Mouse (Mus musculus): ENCODE data around the gene Sowaha. TPM values are rescaled to one million over a fixed set of nuclear protein-coding genes. Genes with fewer than 3 reads are reported as not detected.
A peak's percentile ranks its signal among the peaks of the same experiment; 100 is the strongest.

Sowaha gene
- polyA plus RNA-seq, 1 experiment from 2014 or later: 7.4 TPM

DNA sequence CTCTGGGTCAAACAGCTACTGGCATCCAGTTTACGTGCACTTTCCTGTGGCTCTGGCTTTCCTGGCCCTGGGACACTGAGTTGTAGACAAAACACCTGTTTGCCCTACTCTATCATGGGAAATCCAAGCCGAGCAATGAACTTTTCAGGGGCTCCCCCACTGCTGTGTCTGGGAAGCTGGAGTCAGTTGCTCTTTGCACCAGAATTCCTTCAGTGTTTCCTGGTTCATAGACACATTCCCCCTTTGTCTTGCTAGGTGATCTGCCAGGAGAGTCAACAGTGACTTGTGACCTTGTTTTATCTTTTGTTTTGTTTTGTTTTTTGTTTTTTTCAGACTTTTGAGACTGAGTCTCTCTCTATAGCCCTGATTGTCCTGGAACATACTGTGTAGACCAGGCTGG, 28.7 kb downstream of the Sowaha start:
- Histone ChIP-seq H3K36me3 (replicated peaks; ENCODE audit: insufficient read depth, low read length) (no peaks in the 10 kb centered on the region), H3K27me3 (ENCODE audit: insufficient read depth, low read length) (no peaks in the 10 kb centered on the region), H3K27ac (ENCODE audit: low read depth) (peak overlapping the region; percentile 45; the same call in 1 of the 2 replicates), H3K9me3 (ENCODE audit: low read length) (no peaks in the 10 kb centered on the region), H3K4me3 (ENCODE audit: low read depth, low read length) (no peak overlapping the region), H3K4me2 (ENCODE audit: low read depth, low read length) (no peak overlapping the region), H3K4me1 (ENCODE audit: insufficient read depth) (peaks cover 22% of the 10 kb centered on the region), H3K9ac (replicated peaks) (no peak overlapping the region)
- DNase-seq: no peak
- WGBS (ENCODE audit: insufficient replicate concordance): 52% methylated on average over 2 of the region's 2 CpGs
- TF ChIP-seq CTCF (IDR thresholded peaks at IDR 0.05; ENCODE audit: low read depth) (no peak), EP300 (IDR thresholded peaks at IDR 0.05; ENCODE audit: low read depth) (no peak)
- ATAC-seq: no peak

DNA sequence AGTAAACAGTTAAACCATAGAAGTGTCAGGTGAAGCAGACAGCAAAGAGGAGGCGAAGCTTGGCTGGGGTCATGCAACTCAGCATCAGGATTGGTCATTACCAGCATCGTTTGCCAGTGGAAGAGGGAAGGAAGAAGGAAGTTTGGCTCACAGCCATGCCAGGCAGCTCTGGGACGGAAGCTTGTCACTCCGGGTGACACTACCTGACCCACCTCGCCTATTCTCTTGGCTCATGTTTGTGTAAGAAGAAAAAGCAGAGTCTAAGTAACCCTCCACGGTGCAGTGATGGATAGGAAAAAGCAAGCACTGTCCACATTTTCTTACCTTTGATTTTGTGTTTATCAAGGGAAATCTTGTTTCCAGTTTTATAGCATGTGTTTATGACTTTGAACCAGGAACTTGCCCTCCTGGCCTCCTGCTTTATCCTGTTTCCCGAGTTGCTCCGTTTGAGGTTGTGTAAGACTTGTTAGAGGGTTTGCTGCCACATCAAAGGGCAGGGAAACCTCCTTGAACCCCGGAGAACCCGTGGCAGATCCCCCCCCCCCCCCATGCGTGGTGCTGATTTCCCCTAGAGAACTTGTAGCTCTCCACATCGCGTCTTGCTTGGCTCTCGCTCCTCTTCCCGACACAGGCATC, 29.9 kb downstream of the Sowaha start:
- 20% methylated on average over 15 of the region's 15 CpGs for WGBS (ENCODE audit: insufficient replicate concordance)
- Histone ChIP-seq H3K4me1 (ENCODE audit: insufficient read depth) (peaks cover 25% of the 10 kb centered on the region), H3K9ac (replicated peaks) (no peak overlapping the region), H3K36me3 (replicated peaks; ENCODE audit: insufficient read depth, low read length) (no peaks in the 10 kb centered on the region), H3K4me3 (ENCODE audit: low read depth, low read length) (no peak overlapping the region), H3K9me3 (ENCODE audit: low read length) (no peaks in the 10 kb centered on the region), H3K27me3 (ENCODE audit: insufficient read depth, low read length) (no peaks in the 10 kb centered on the region), H3K4me2 (ENCODE audit: low read depth, low read length) (no peak overlapping the region), H3K27ac (ENCODE audit: low read depth) (no peak overlapping the region)
- TF ChIP-seq EP300 (IDR thresholded peaks at IDR 0.05; ENCODE audit: low read depth) (no peak), CTCF (IDR thresholded peaks at IDR 0.05; ENCODE audit: low read depth) (no peak)
- ATAC-seq (no peak), DNase-seq (no peak)

DNA sequence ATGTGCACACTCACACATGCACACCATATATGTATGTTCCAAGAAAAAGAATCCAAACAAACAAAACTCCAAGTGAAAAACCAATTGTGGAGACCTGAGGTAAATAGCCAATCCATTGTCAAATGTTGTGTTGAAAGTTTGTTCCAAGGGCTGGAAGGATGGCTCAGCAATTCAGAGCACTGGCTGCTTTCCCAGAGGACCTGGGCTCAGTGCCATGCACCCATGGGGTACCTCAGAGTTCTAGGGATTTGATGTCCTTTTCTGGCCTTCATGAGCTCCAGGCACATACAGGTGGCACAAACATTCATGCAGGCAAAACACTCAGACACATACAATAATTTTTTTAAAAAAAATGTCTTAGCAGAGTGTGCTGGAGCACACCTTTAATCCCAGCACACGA, 31.5 kb downstream of the Sowaha start:
- Histone ChIP-seq H3K27ac (ENCODE audit: low read depth) (peak overlapping the region; percentile 83), H3K9me3 (ENCODE audit: low read length) (no peaks in the 10 kb centered on the region), H3K27me3 (ENCODE audit: insufficient read depth, low read length) (no peaks in the 10 kb centered on the region), H3K9ac (replicated peaks) (no peak overlapping the region), H3K36me3 (replicated peaks; ENCODE audit: insufficient read depth, low read length) (no peaks in the 10 kb centered on the region), H3K4me3 (ENCODE audit: low read depth, low read length) (no peak overlapping the region), H3K4me2 (ENCODE audit: low read depth, low read length) (no peak overlapping the region), H3K4me1 (ENCODE audit: insufficient read depth) (peaks cover 26% of the 10 kb centered on the region)
- peak; percentile 73 for DNase-seq
- ATAC-seq: peak; percentile 64
- TF ChIP-seq CTCF (IDR thresholded peaks at IDR 0.05; ENCODE audit: low read depth) (no peak), EP300 (IDR thresholded peaks at IDR 0.05; ENCODE audit: low read depth) (no peak; the same call in 1 of the 2 replicates)
- 92% methylated on average over 1 of the region's 1 CpGs for WGBS (ENCODE audit: insufficient replicate concordance)

DNA sequence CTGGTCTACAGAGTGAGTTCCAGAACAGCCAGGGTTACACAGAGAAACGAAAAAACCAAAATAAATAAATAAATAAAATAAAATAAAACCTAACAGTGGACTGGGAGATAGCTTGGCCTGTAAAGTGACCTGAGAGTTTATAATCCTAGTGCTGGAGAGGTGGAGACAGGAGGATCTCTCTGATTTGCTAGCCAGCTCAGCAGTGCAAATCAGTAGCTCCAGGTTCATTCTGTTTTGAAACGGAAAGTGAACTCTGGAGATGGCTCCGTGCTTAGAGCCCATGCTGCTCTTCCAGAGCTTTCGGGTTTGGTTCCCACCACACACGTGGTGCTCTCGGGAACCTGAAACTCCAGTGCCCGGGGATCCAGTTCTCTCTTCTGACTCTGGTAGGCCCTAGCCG, 32.1 kb downstream of the Sowaha start:
- ATAC-seq: peak; percentile 64
- Histone ChIP-seq H3K4me3 (ENCODE audit: low read depth, low read length) (no peak overlapping the region), H3K4me2 (ENCODE audit: low read depth, low read length) (no peak overlapping the region), H3K27me3 (ENCODE audit: insufficient read depth, low read length) (no peaks in the 10 kb centered on the region), H3K9ac (replicated peaks) (no peak overlapping the region), H3K36me3 (replicated peaks; ENCODE audit: insufficient read depth, low read length) (no peaks in the 10 kb centered on the region), H3K4me1 (ENCODE audit: insufficient read depth) (peaks cover 26% of the 10 kb centered on the region), H3K9me3 (ENCODE audit: low read length) (no peaks in the 10 kb centered on the region), H3K27ac (ENCODE audit: low read depth) (peak overlapping the region; percentile 83)
- no peak for DNase-seq
- TF ChIP-seq CTCF (IDR thresholded peaks at IDR 0.05; ENCODE audit: low read depth): no peak
- TF ChIP-seq EP300 (IDR thresholded peaks at IDR 0.05; ENCODE audit: low read depth): no peak
- 85% methylated on average over 8 of the region's 8 CpGs for WGBS (ENCODE audit: insufficient replicate concordance)

DNA sequence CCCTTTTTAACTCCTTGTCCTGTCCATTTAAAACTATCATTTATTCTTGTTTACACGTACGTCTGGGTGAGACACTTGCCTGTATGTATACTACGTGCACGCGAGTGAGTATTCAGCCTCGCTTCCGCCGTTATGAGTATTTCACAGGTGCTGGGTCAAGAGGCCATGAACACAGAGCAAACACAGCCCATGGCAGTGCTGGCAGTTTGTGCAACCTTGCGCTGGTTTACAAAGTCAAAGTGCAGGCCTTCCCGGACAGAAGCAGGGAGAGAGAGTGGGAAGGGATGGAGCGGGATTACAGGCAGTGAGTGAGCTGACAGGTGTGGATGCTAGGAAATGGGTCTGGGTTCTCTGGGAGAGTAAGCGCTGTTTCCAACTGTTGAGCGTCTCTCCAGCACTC, 33.9 kb downstream of the Sowaha start:
- TF ChIP-seq EP300 (IDR thresholded peaks at IDR 0.05; ENCODE audit: low read depth) (no peak), CTCF (IDR thresholded peaks at IDR 0.05; ENCODE audit: low read depth) (no peak)
- ATAC-seq: peak; percentile 81
- Histone ChIP-seq H3K4me3 (ENCODE audit: low read depth, low read length) (no peak overlapping the region), H3K9ac (replicated peaks) (no peak overlapping the region), H3K4me2 (ENCODE audit: low read depth, low read length) (no peak overlapping the region), H3K36me3 (replicated peaks; ENCODE audit: insufficient read depth, low read length) (no peaks in the 10 kb centered on the region), H3K27me3 (ENCODE audit: insufficient read depth, low read length) (no peaks in the 10 kb centered on the region), H3K9me3 (ENCODE audit: low read length) (no peaks in the 10 kb centered on the region), H3K4me1 (ENCODE audit: insufficient read depth) (peaks cover 23% of the 10 kb centered on the region), H3K27ac (ENCODE audit: low read depth) (peak overlapping the region; percentile 67)
- DNase-seq: peak; percentile 61
- WGBS (ENCODE audit: insufficient replicate concordance): 68% methylated on average over 13 of the region's 13 CpGs

DNA sequence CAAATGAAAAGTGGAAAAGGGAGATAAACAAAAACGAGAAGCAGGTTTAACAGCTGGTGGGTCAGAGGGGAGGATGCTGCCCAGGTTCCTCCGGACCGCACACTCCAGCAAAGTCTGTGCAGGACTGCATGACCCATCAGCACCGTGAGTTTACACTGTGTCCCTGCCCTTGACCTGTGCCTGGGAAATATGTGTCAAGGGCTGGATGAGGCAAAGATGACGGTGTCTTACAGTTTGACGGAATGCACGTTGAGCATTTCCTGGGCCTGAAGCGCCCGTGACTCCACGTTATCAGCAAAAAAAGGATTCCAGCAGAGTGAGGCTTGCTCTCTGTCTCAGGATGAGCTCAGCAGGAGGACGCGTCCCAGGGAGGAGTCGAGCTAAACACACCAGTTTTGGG, 34.5 kb downstream of the Sowaha start:
- Histone ChIP-seq H3K36me3 (replicated peaks; ENCODE audit: insufficient read depth, low read length) (no peaks in the 10 kb centered on the region), H3K9ac (replicated peaks) (no peak overlapping the region), H3K4me3 (ENCODE audit: low read depth, low read length) (no peak overlapping the region), H3K27ac (ENCODE audit: low read depth) (peak overlapping the region; percentile 67), H3K4me1 (ENCODE audit: insufficient read depth) (peaks cover 19% of the 10 kb centered on the region), H3K27me3 (ENCODE audit: insufficient read depth, low read length) (no peaks in the 10 kb centered on the region), H3K9me3 (ENCODE audit: low read length) (no peaks in the 10 kb centered on the region), H3K4me2 (ENCODE audit: low read depth, low read length) (no peak overlapping the region)
- TF ChIP-seq EP300 (IDR thresholded peaks at IDR 0.05; ENCODE audit: low read depth) (no peak), CTCF (IDR thresholded peaks at IDR 0.05; ENCODE audit: low read depth) (no peak)
- WGBS (ENCODE audit: insufficient replicate concordance): 52% methylated on average over 13 of the region's 13 CpGs
- DNase-seq: no peak
- ATAC-seq: peak; percentile 16; the same call in 1 of the 2 replicates
